Mouse (Mus musculus) thymus, postnatal 0 days (tissue): Measurements from ENCODE around the gene Nipbl. TPM values are rescaled to one million over a fixed set of nuclear protein-coding genes. Genes with fewer than 3 reads are reported as not detected.
A peak's percentile ranks its signal among the peaks of the same experiment; 100 is the strongest.
"Not testable (repeated sequence)": the region's sequence is repeated elsewhere in the genome, so short reads cannot be mapped to it uniquely, and the experiment has no call there.

Experiments used
- DNase-seq: peaks from one replicate; pipeline ENCODE4 v3.0.0-alpha.2; 2015; ENCODE audit warnings: low spot score
- polyA plus RNA-seq: library from polyadenylated mRNA; unstranded; fragments of >200 nt; fragmentation: Nextera tagmentation; extraction: Ambion mirVana; gene quantifications from 2 replicates; pipeline ENCODE4 v1.2.1, GENCODE M21; 2015

Nipbl gene
- polyA plus RNA-seq, 1 experiment from 2014 or later = 28.7 TPM

DNA sequence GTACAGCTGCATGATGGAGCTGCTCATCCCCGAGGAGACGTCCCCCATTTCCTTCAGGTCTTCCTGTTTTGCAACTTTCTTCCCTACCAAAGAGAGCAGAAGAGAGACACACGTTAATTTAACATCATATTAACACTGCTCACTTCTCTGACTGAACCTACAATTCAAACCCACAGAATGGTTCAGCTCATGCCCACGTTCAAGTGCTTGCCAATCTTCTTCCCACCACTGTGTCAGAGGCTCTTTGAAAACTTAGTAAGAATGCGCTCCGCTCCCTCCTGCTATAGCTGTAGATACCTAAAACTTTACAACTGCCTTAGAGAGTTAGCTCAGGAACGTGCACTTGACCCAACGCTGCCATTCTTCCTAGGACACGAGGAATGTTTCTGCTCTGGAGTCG is 141.3 kb downstream of the Nipbl start:
- no peak for DNase-seq

DNA sequence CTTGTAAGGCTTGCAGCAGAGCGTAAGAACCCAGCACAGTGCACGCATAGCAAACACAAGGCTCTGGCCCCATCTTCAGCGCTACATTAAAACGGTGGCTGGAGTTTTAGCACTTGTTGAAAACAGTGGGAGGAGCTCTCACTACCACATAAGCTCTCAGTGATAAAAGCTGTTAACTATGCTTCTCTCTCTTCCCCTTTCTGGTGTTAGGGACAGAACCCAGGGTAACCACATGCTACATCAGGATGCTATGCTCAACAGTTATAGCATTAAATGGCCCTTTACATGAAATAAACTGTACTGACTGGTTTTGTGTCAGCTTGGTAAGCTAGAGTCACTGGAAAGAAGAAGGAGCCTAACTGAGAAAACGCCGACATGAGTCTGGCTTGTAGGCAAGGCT is 150.1 kb downstream of the Nipbl start:
- DNase-seq = no peak

DNA sequence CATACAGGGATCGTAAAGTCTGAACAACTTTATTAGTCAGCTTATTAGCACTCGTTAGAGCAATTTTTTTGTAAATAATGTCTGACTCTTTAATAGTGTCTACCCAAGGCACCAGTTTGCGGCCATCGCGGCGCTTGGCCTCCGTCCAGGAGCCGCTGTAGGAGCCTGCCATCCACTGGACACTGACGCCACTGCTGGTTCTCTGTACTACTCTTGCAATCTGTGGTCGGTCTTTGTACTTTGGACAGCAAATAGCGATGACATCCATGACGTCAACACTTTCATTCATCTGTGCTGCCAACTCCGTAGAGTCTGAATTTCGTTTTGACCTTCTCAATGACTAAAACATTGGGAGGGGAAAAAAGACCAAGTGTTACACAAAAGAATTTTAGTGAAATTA is 153.0 kb downstream of the Nipbl start:
- no peak for DNase-seq

DNA sequence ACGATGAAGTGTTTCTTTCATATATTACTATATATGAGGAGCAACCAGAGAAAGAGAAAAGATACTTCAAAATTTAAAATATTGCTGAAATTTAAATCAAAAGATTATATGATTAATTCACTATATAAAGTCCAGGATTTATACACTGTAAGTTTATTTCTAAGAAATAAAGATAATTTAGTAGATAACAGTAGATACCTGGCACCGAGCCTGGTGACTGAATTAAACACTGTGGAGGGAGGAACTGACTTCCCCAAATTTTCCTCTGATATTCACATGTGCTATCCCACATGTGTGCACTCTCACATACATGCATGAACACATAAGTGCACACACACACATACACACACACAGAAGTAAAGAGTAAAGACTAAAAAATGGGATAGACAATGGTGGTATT is 162.1 kb downstream of the Nipbl start:
- DNase-seq = no peak

DNA sequence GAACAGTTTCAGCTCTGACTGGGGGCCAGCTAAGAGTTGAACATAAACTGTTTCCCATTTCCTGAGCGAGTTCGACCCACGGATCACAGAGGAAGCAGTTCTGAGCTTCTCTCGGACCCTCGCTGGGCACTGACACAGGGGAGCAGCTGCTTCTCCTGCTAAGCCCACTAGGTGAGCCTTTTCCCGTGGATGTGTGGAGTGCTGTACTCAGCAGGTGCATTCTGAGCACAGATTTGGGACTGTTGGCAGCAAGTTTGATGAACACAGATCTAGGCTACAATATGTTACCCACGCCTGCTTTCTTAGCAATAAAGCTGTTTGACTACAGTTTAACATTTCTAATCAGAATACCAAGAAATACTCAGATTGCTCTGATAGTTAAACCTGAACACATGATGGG is 162.6 kb downstream of the Nipbl start:
- DNase-seq = no peak

DNA sequence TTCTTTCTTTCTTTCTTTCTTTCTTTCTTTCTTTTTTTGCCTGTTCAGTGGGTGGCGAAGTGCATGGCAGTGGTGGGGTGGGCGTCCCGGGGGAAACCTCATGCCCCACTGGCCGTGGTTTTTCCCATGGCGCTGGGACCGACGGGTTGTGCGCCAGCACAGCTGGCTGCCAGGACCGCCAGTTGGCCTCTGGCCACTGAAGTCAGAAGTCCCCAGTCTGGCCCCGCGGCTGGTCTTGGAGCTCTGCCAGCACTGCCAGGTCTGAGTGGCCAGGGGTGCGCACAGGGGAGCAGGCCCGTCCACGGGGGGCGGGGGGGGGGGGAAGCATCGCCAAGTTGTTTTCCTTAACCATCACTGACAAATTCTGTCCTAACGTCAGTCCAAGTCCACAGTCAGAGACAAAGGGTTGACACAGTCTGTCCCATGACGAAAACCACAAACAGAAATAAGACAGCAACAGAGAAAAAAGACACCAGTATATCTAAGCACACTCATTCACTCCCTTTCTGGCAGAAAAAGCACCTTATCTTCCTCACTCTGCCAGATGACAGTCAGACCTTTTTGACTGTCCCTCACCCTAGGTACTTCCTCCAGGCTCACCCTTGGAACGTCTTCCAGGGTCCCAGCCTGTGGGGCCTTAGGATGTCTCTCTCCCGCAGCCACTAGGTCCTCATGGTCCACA is 164.2 kb downstream of the Nipbl start:
- peak; percentile 5 for DNase-seq

DNA sequence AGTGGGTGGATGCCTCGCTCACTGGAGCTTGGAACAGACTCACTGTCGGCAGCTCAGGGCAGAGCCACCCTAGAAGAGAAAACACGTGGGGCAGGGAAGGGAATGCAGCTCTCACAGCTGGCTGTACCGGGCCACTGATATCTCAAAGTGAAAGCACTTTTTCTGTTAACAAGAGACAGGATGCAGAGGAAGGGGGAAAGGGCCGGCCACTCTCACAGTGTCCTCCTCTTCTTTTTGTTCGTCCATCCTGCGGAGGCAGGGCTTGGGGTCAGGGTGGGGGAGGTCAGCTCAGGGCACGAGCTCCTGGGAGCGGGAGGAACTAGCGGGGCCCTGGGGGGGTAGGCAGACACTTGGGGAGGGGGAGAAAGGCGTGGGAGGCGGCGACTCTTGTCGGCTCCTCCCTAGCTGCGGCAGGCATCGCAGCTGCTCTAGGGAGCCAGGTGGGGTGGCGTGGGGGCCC is 164.9 kb downstream of the Nipbl start:
- peak; percentile 47 for DNase-seq

DNA sequence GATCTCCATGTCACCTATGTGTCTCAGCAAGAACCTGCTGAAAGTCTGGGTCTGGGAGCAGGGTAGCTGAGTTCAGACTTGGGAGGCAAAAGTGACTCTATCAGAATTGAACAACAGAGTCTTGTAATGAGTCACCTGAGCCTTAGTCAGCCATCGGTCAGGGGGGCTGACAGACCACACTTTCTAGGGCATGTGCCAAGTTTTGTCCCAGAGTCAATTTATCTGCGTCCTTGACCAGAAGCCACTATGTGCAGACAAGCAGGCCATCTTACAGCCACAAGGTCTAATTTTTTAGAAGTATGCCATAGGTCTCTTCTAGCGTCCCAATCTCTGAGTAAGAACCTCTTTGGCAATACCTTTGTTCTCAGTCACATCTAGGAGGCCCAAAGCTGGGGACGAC is 166.3 kb downstream of the Nipbl start:
- DNase-seq = not testable (repeated sequence)

DNA sequence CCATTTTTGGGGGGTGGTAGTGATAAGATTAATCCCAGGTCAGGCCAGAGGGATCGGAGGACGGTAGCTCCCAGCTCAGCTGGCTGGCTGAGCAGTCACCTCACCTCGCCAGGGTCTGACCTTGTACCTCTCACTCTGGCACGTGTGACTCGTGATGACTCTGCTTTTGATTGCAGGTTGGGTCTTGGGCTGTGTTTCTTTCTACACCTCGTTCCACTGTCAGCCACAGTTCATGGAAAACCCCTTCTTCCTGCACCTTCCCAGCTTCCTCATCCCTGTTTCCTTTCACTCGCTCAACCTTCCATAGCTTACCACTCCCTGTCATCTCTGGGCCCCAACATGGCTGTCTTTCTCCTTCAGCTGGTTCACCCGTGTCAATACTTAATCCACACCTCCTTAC is 172.3 kb downstream of the Nipbl start:
- DNase-seq = no peak

DNA sequence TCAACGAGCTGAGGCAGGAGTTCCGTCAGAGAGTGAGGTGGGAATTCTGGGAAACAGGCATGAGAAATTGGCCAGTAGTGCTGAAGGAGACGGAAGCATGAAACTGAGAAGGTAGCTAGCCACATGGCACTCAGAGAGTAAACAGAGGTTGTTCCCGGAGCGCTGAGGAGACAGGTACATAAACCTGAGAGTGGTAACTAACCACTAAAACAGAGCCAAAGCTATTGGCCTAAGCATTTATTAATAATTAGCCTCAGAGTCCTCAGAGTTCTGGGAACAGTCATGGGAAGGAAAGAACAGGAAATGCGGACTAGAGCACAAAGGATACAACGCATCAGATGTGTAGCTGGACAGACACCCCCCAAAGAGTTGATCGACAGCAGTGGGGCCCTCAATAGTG is 176.0 kb downstream of the Nipbl start:
- no peak for DNase-seq

DNA sequence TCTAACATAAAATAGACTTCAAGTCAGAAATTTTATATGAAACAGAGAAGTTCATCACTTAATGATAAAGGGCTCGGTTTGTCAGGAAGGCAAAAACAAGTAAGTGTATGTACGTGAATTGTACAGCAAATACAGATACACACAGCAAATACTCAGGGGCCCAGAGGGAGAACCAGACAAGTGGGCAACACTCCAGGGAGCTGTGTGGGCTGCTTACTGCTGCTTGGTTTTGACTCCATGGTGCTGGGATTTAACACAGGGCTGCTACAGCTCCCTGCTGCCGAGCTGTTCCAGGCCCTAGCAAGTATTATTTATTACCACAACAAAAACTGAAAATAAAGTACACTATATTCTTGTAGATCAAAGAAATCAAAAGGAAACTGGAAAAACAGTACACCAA is 177.1 kb downstream of the Nipbl start:
- no peak for DNase-seq

DNA sequence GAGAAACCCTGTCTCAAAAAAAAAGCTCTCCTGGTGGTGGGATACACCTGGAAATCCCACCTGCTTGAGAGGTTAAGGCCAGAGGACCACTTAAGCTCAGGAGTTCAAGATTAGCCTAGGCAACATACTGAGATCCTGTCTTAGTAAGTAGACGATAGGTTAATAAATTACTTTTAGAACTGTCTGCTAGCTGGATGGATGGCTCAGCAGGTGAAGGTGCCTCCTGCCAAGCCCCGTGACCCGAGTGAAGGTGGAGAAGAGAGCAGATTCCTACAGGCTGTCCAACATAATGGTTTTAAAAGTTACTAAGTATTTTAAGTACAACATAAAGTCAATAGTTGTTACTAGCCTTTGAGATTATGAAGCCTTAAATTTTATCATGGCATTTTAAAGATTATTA is 178.3 kb downstream of the Nipbl start:
- no peak for DNase-seq

Other genes with a start within 250 kb of the Nipbl start
- 0.23 TPM in 1 of 2 replicates, not detected in the other for gene Gm2310, start 75.5 kb upstream of the Nipbl start, polyA plus RNA-seq